Mouse (Mus musculus) stomach, embryonic 14.5 days (tissue): ENCODE results near the gene Sh2d3c. TPM values are rescaled to one million over a fixed set of nuclear protein-coding genes. Genes with fewer than 3 reads are reported as not detected.
A peak's percentile ranks its signal among the peaks of the same experiment; 100 is the strongest.

Source experiments
- ATAC-seq: fragments of 200-750 bp; cut with Nextera tagmentation; 2 replicates; pipeline ENCODE4 v1.8.0; 2017; ENCODE audit warnings: low read depth, moderate TSS enrichment; ENCODE audit not compliant: insufficient number of reproducible peaks, insufficient read depth, low FRiP score
- H3K27ac ChIP-seq: fragments of 300-500 bp; sonication (generic); 2 replicates; pipeline ENCODE4 v1.5.1; 2014; ENCODE audit warnings: mild to moderate bottlenecking, low read length, moderate library complexity, mixed read lengths
- H3K27me3 ChIP-seq: fragments of 300-500 bp; sonication (generic); 2 replicates; pipeline ENCODE4 v1.6.1; 2014; ENCODE audit warnings: low read length, control low read depth, mixed read lengths; ENCODE audit not compliant: control insufficient read depth, insufficient read depth
- H3K36me3 ChIP-seq: fragments of 300-500 bp; sonication (generic); 2 replicates; pipeline ENCODE4 v1.6.1; 2014; ENCODE audit warnings: mild to moderate bottlenecking, control low read depth, low read length, moderate library complexity, mixed read lengths; ENCODE audit not compliant: control insufficient read depth, insufficient read depth
- H3K4me1 ChIP-seq: fragments of 300-500 bp; sonication (generic); 2 replicates; pipeline ENCODE4 v1.6.1; 2014; ENCODE audit warnings: low read length, control low read depth, mixed read lengths; ENCODE audit not compliant: control insufficient read depth, insufficient read depth
- H3K4me2 ChIP-seq: fragments of 300-500 bp; sonication (generic); replicated peaks from 2 replicates; pipeline ENCODE4 v1.6.1; 2014; ENCODE audit warnings: low read depth, low read length, control low read depth
- H3K4me3 ChIP-seq: fragments of 300-500 bp; sonication (generic); 2 replicates; pipeline ENCODE4 v1.5.1; 2014; ENCODE audit warnings: low read depth, low read length, control low read depth
- H3K9ac ChIP-seq: fragments of 300-500 bp; sonication (generic); replicated peaks from 2 replicates; pipeline ENCODE4 v1.6.1; 2014; ENCODE audit warnings: low read depth, mild to moderate bottlenecking, control low read depth, low read length, moderate library complexity, mixed read lengths
- H3K9me3 ChIP-seq: fragments of 300-500 bp; sonication (generic); 2 replicates; pipeline ENCODE4 v1.6.1; 2016; ENCODE audit warnings: low read depth, low read length, control low read depth; ENCODE audit not compliant: control insufficient read depth
- WGBS: fragments of 180-500 bp; shearing (Covaris S2); extraction: QIAGEN DNeasy Blood & Tissue Kit; methylation state at CpG from one replicate; pipeline ENCODE4 v1.1.7; 2014; 5-methylcytosine and 5-hydroxymethylcytosine counted together
- polyA plus RNA-seq: library from polyadenylated mRNA; unstranded; fragments of >200 nt; fragmentation: Nextera tagmentation; extraction: Ambion mirVana; gene quantifications from 2 replicates; pipeline ENCODE4 v1.2.1, GENCODE M21; 2014

Sh2d3c gene
- 28.2 and 28.4 TPM in 2 replicates for polyA plus RNA-seq

DNA sequence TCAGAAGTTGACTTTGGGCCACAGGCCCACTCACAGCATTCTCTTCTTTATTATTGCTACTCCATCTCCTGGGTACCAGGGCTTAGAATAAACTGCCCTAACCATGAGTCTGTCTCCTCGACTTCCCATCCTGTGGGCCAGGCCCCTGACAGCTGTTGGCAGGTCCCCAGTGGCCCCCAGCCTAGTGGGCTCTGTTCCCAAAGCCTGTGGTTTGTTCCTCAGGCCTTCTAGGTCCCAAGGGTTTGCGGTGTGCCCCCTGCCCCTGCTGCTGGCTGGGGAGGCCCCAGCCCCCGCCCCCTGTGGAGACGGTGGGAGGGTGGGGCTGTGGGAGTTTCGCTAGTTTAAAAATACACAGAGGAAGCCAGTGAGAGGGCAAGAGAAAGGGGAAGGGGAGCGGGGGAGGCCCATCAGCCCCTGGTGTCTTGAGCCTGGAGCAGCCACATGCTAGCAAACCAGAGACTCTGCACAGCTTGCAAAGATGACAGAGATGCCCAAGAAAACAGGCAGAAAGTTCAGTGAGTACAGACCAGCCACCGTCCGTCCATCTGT lies at the start of gene Sh2d3c:
Sh2d3c (plus strand) TSS at position 375 of the 549 bp plus-strand sequence.
- ATAC-seq, result peak; percentile 44; the same call in 1 of the 2 replicates
- H3K4me2 ChIP-seq, result peak within 1 kb of the TSS; percentile 29
- H3K4me1 ChIP-seq, result peaks cover 22% of the 10 kb centered on the region
- H3K4me3 ChIP-seq, result peak within 1 kb of the TSS; percentile 19
- no peaks in the 10 kb centered on the region; the same call in 1 of the 2 replicates for H3K36me3 ChIP-seq
- peak within 1 kb of the TSS; percentile 40; the same call in 1 of the 2 replicates for H3K9ac ChIP-seq
- H3K9me3 ChIP-seq, result no peaks in the 10 kb centered on the region
- no peaks in the 10 kb centered on the region for H3K27me3 ChIP-seq
- peak within 1 kb of the TSS; percentile 69; the same call in 1 of the 2 replicates for H3K27ac ChIP-seq
- 14% methylated on average over 8 of the region's 8 CpGs for WGBS

DNA sequence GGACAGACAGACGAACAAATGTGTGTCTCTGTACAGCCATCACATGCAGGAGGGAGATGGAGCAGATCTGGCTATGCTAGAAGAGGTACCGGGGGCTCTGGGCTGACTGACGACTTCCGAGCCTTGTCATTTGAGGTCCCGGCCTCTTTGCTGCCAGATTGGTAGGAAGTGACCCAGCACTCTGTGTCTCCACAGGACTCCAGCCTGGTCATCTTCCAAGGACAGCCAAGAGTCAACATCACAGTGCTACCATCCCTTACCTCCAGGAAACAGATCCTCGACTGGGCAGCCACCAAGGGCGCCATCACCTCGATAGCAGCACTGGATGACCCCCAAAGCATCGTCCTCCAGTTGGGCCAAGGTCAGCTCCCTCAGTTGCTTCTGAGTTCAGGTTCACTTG lies 49.7 kb upstream of the Sh2d3c start:
- H3K4me2 ChIP-seq, result no peak overlapping the region
- H3K4me3 ChIP-seq, result no peak overlapping the region
- H3K9ac ChIP-seq, result no peak overlapping the region
- no peaks in the 10 kb centered on the region for H3K27me3 ChIP-seq
- no peaks in the 10 kb centered on the region; the same call in 1 of the 2 replicates for H3K4me1 ChIP-seq
- no peak overlapping the region for H3K27ac ChIP-seq
- H3K9me3 ChIP-seq, result no peaks in the 10 kb centered on the region
- 82% methylated on average over 9 of the region's 9 CpGs for whole genome bisulfite sequencing
- H3K36me3 ChIP-seq, result peaks cover 4% of the 10 kb centered on the region; the same call in 1 of the 2 replicates
- no peak for ATAC-seq

DNA sequence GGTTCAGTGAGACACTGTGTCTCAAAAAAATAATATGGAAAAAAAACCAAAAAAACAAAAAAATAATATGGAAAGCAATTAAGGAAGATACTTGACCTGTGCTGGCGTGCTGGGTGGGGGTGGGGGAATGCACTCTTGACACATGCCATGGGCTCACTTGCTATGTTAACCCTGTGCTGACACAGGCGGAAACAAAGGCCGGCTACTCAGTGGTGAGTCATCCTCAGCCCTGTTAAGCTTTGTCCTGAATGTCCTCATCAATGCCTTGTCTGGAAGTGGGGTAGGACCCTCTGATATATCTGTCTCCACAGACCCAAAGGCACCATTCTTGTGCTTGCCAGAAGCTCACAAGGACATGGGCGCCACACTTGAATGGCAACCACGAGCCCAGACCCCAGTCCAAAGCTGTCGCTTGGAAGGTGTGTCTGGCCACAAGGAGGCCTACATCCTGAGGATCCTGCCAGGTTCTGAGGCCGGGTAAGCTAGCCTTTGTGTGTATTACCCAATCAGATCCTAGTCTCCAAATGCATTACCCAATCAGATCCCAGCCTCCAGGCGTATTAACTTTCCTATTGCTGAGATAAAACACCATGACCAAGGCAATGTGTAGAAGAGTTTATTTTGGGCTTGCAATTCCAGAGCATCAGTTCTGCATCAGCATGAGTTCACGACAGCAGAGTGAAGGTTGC lies 48.8 kb upstream of the Sh2d3c start:
- Histone ChIP-seq H3K36me3 (peaks cover 4% of the 10 kb centered on the region; the same call in 1 of the 2 replicates), H3K4me3 (no peak overlapping the region), H3K27me3 (no peaks in the 10 kb centered on the region), H3K4me2 (no peak overlapping the region), H3K9me3 (no peaks in the 10 kb centered on the region), H3K27ac (no peak overlapping the region), H3K9ac (no peak overlapping the region), H3K4me1 (no peaks in the 10 kb centered on the region)
- WGBS, result 77% methylated on average over 9 of the region's 9 CpGs
- ATAC-seq, result no peak

GRCm38 (mm10) chr2:32673176-32673917 lies 47.5 kb upstream of the Sh2d3c start:
- no peak overlapping the region for H3K27ac ChIP-seq
- no peak overlapping the region for H3K4me2 ChIP-seq
- peaks cover 4% of the 10 kb centered on the region; the same call in 1 of the 2 replicates for H3K36me3 ChIP-seq
- H3K9me3 ChIP-seq, result no peaks in the 10 kb centered on the region
- peak; percentile 67 for ATAC-seq
- no peak overlapping the region for H3K4me3 ChIP-seq
- no peaks in the 10 kb centered on the region for H3K4me1 ChIP-seq
- H3K27me3 ChIP-seq, result no peaks in the 10 kb centered on the region
- no peak overlapping the region for H3K9ac ChIP-seq
- WGBS, result 67% methylated on average over 16 of the region's 16 CpGs

GRCm38 (mm10) chr2:32676821-32677220 lies 44.0 kb upstream of the Sh2d3c start:
- no peak for ATAC-seq
- no peaks in the 10 kb centered on the region for H3K27me3 ChIP-seq
- no peak overlapping the region for H3K27ac ChIP-seq
- no peak overlapping the region for H3K9ac ChIP-seq
- WGBS, result 85% methylated on average over 3 of the region's 3 CpGs
- peaks cover 14% of the 10 kb centered on the region for H3K4me1 ChIP-seq
- no peak overlapping the region for H3K4me2 ChIP-seq
- peaks cover 9% of the 10 kb centered on the region; the same call in 1 of the 2 replicates for H3K36me3 ChIP-seq
- no peak overlapping the region for H3K4me3 ChIP-seq
- H3K9me3 ChIP-seq, result no peaks in the 10 kb centered on the region

DNA sequence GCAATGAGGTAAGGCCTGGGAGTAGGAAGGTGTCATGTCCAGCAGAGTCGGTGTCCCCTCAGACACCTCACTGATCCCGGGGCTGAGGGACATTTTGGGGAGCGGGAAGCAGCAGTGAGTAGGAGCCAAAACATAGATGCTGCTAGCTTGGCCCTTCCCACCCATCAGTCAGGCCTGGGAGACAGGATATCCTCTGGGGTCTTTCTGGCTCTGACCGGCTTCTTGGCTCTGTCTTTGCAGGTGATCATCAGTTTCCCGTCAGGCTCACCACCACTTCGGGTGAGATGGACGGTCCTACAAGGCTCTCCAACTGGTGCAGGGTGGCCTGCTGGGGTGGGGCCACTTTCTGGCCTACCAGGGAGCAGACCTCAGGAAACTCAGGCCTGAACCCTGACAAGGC lies 43.2 kb upstream of the Sh2d3c start:
- no peaks in the 10 kb centered on the region for H3K9me3 ChIP-seq
- 84% methylated on average over 7 of the region's 7 CpGs for WGBS
- H3K9ac ChIP-seq, result no peak overlapping the region
- no peaks in the 10 kb centered on the region for H3K27me3 ChIP-seq
- no peak overlapping the region for H3K4me3 ChIP-seq
- ATAC-seq, result no peak
- no peak overlapping the region for H3K4me2 ChIP-seq
- H3K4me1 ChIP-seq, result peaks cover 14% of the 10 kb centered on the region
- H3K36me3 ChIP-seq, result peaks cover 12% of the 10 kb centered on the region; the same call in 1 of the 2 replicates
- H3K27ac ChIP-seq, result no peak overlapping the region

- H3K9ac ChIP-seq, result no peak overlapping the region
- 27% methylated on average over 7 of the region's 7 CpGs for WGBS
- H3K4me3 ChIP-seq, result no peak overlapping the region
- H3K9me3 ChIP-seq, result no peaks in the 10 kb centered on the region
- H3K4me2 ChIP-seq, result no peak overlapping the region
- H3K4me1 ChIP-seq, result peaks cover 14% of the 10 kb centered on the region
- ATAC-seq, result peak; percentile 55; the same call in 1 of the 2 replicates
- no peaks in the 10 kb centered on the region for H3K27me3 ChIP-seq
- peak overlapping the region; percentile 86 for H3K27ac ChIP-seq
- peaks cover 29% of the 10 kb centered on the region for H3K36me3 ChIP-seq
Observed at GRCm38 (mm10) chr2:32680051-32680451, 40.8 kb upstream of the Sh2d3c start.

DNA sequence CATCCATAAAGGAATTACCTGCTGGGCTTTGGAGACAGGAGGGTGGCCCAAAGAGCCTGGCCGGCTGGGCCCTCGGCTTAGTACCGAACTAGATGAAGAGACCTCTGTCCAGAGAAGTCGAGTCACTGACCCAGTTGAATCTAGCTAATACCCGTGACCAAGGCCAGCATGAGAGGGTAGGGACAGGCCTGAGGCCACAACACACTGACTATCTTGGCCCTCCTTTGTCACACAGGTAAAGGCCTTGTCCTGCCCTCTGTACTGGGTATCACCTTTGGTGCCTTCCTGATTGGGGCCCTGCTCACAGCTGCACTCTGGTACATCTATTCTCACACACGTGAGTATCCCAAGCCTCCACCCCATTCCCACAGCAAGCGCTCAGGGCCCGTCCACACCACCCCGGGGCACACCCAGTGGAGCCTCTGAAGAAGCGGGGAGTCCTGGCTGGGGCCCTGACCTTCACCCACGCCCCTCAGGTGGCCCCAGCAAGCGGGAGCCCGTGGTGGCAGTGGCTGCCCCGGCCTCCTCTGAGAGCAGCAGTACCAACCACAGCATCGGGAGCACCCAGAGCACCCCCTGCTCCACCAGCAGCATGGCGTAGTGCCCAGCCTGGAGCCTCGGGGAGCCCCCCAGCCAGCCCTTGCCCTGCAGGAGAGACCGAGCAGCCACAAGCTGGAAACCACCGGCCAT lies 39.7 kb upstream of the Sh2d3c start:
- Histone ChIP-seq H3K27ac (peak overlapping the region; percentile 86; the same call in 1 of the 2 replicates), H3K9me3 (no peaks in the 10 kb centered on the region), H3K36me3 (peaks cover 39% of the 10 kb centered on the region), H3K4me1 (peaks cover 14% of the 10 kb centered on the region), H3K4me3 (no peak overlapping the region), H3K4me2 (no peak overlapping the region), H3K27me3 (no peaks in the 10 kb centered on the region), H3K9ac (no peak overlapping the region)
- WGBS, result 85% methylated on average over 19 of the region's 19 CpGs
- ATAC-seq, result no peak; the same call in 1 of the 2 replicates
